Mouse (Mus musculus): ENCODE measurements around the gene Ap2a1.
"Not testable (repeated sequence)": the region's sequence is repeated elsewhere in the genome, so short reads cannot be mapped to it uniquely, and the experiment has no call there.

The Ap2a1 gene

GRCm38 (mm10) chr7:44895206-44895592 is 34.1 kb downstream of the Ap2a1 start:
- no peak for DNase-seq (ENCODE audit: low read depth, low spot score)

- DNase-seq (ENCODE audit: low read depth, low spot score) = no peak
Observed at GRCm38 (mm10) chr7:44894175-44894574, 35.1 kb downstream of the Ap2a1 start.

- DNase-seq (ENCODE audit: low read depth, low spot score) = no peak
Observed at GRCm38 (mm10) chr7:44893197-44893596, 36.1 kb downstream of the Ap2a1 start.

GRCm38 (mm10) chr7:44892276-44892921 is 36.9 kb downstream of the Ap2a1 start, which contains the start of gene Med25:
TSS of gene Med25 (minus strand) at chr7:44892712.
- peak; percentile 97 for DNase-seq (ENCODE audit: low read depth, low spot score)

GRCm38 (mm10) chr7:44891611-44892010 is 37.7 kb downstream of the Ap2a1 start:
- DNase-seq (ENCODE audit: low read depth, low spot score) = no peak

GRCm38 (mm10) chr7:44890737-44891136 is 38.6 kb downstream of the Ap2a1 start:
- no peak for DNase-seq (ENCODE audit: low read depth, low spot score)

- no peak for DNase-seq (ENCODE audit: low read depth, low spot score)
Observed at GRCm38 (mm10) chr7:44890180-44890579, 39.1 kb downstream of the Ap2a1 start.

GRCm38 (mm10) chr7:44888256-44889105 is 40.8 kb downstream of the Ap2a1 start:
- DNase-seq (ENCODE audit: low read depth, low spot score) = no peak

- DNase-seq (ENCODE audit: low read depth, low spot score) = no peak
Observed at GRCm38 (mm10) chr7:44886964-44887363, 42.3 kb downstream of the Ap2a1 start.

- DNase-seq (ENCODE audit: low read depth, low spot score) = no peak
Observed at GRCm38 (mm10) chr7:44884637-44885036, 44.7 kb downstream of the Ap2a1 start.

- DNase-seq (ENCODE audit: low read depth, low spot score) = no peak
Observed at GRCm38 (mm10) chr7:44883036-44883435, 46.3 kb downstream of the Ap2a1 start.

GRCm38 (mm10) chr7:44877833-44878232 is 51.5 kb downstream of the Ap2a1 start:
- no peak for DNase-seq (ENCODE audit: low read depth, low spot score)

GRCm38 (mm10) chr7:44871774-44872173 is 57.5 kb downstream of the Ap2a1 start:
- not testable (repeated sequence) for DNase-seq (ENCODE audit: low read depth, low spot score)

- DNase-seq (ENCODE audit: low read depth, low spot score) = no peak
Observed at GRCm38 (mm10) chr7:44871181-44871580, 58.1 kb downstream of the Ap2a1 start.

GRCm38 (mm10) chr7:44870614-44871013 is 58.7 kb downstream of the Ap2a1 start:
- DNase-seq (ENCODE audit: low read depth, low spot score) = no peak

- DNase-seq (ENCODE audit: low read depth, low spot score) = peak; percentile 100
Observed at GRCm38 (mm10) chr7:44869697-44870528, 59.4 kb downstream of the Ap2a1 start, which contains the start of gene Ptov1. TSS of gene Ptov1 (minus strand) at chr7:44869788.

- no peak for DNase-seq (ENCODE audit: low read depth, low spot score)
Observed at GRCm38 (mm10) chr7:44868919-44869696, 60.2 kb downstream of the Ap2a1 start.

- DNase-seq (ENCODE audit: low read depth, low spot score) = no peak
Observed at GRCm38 (mm10) chr7:44868465-44868864, 60.8 kb downstream of the Ap2a1 start.

GRCm38 (mm10) chr7:44867802-44868201 is 61.5 kb downstream of the Ap2a1 start:
- DNase-seq (ENCODE audit: low read depth, low spot score) = no peak

- no peak for DNase-seq (ENCODE audit: low read depth, low spot score)
Observed at GRCm38 (mm10) chr7:44867010-44867702, 62.1 kb downstream of the Ap2a1 start.

All from telencephalon, adult 2 months (tissue).